Mouse (Mus musculus): ENCODE data around the gene Tmem52b. TPM values are rescaled to one million over a fixed set of nuclear protein-coding genes. Genes with fewer than 3 reads are reported as not detected.
A peak's percentile ranks its signal among the peaks of the same experiment; 100 is the strongest.

The Tmem52b gene
- total and polyA plus RNA-seq, 3 experiments = not detected

GRCm38 (mm10) chr6:129527416-129527815, 15.1 kb downstream of the Tmem52b start:
- DNase-seq = no peak
- H3K79me2 ChIP-seq (replicated peaks; ENCODE audit: control insufficient read depth, insufficient read depth, low read length) = no peaks in the 10 kb centered on the region
- intact Hi-C loops (cut with DNase I) = no loop called here
- no peak overlapping the region for H3K9ac ChIP-seq (ENCODE audit: low read depth, low read length)
- H3K4me1 ChIP-seq (ENCODE audit: control insufficient read depth, insufficient read depth, low read length) = peaks cover 2% of the 10 kb centered on the region
- no peaks in the 10 kb centered on the region for H3K36me3 ChIP-seq (ENCODE audit: control insufficient read depth, insufficient read depth, low read length)
- H3K27me3 ChIP-seq (ENCODE audit: control insufficient read depth, insufficient read depth, low read length) = no peaks in the 10 kb centered on the region
- no peak overlapping the region for H3K27ac ChIP-seq
- no peak for TF ChIP-seq CTCF (IDR thresholded peaks at IDR 0.05)
- no peak for TF ChIP-seq EP300 (IDR thresholded peaks at IDR 0.05; ENCODE audit: insufficient read depth, low read depth, low read length)
- no peak for TF ChIP-seq POLR2A (IDR thresholded peaks at IDR 0.05; ENCODE audit: insufficient read depth, low read depth, low read length)
- H3K4me3 ChIP-seq = no peak overlapping the region
- 30% methylated on average over 2 of the region's 2 CpGs for WGBS

GRCm38 (mm10) chr6:129529605-129530004, 17.2 kb downstream of the Tmem52b start:
- whole genome bisulfite sequencing = 83% methylated on average over 1 of the region's 1 CpGs
- Histone ChIP-seq H3K27me3 (ENCODE audit: control insufficient read depth, insufficient read depth, low read length) (no peaks in the 10 kb centered on the region), H3K79me2 (replicated peaks; ENCODE audit: control insufficient read depth, insufficient read depth, low read length) (no peaks in the 10 kb centered on the region; the same call in 1 of the 2 replicates), H3K36me3 (ENCODE audit: control insufficient read depth, insufficient read depth, low read length) (peaks cover 3% of the 10 kb centered on the region; the same call in 1 of the 2 replicates), H3K27ac (no peak overlapping the region), H3K4me1 (ENCODE audit: control insufficient read depth, insufficient read depth, low read length) (peaks cover 6% of the 10 kb centered on the region), H3K4me3 (no peak overlapping the region), H3K9ac (ENCODE audit: low read depth, low read length) (no peak overlapping the region)
- no peak for DNase-seq
- intact Hi-C loops (cut with DNase I) = loop anchor here (10.0 kb wide), 1 partner anchor 345 kb away; the partner anchor contains the start of gene Clec2d
- TF ChIP-seq EP300 (IDR thresholded peaks at IDR 0.05; ENCODE audit: insufficient read depth, low read depth, low read length) (no peak), CTCF (IDR thresholded peaks at IDR 0.05) (no peak), POLR2A (IDR thresholded peaks at IDR 0.05; ENCODE audit: insufficient read depth, low read depth, low read length) (no peak)

DNA sequence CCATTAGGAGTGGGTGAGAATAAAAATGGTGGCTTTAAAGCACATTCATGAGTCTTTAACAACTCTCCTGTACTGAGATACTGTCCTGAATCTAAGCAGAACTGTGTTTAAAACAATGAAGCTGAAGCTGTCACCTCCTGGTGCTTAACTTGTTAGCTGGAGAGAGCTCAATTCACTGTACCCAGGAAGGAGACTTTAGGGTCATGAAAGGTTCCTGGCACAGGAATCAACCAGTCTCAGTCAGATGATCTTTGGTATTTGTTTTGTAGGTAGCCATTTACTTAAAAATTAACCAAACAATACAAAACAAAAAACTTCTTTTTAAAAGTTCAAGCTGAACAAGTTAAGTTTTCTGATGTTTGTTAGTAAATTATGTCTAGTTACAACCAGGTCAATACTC, 17.9 kb downstream of the Tmem52b start:
- H3K36me3 ChIP-seq (ENCODE audit: control insufficient read depth, insufficient read depth, low read length) = peaks cover 9% of the 10 kb centered on the region
- peaks cover 9% of the 10 kb centered on the region for H3K4me1 ChIP-seq (ENCODE audit: control insufficient read depth, insufficient read depth, low read length)
- TF ChIP-seq CTCF (IDR thresholded peaks at IDR 0.05) (no peak), EP300 (IDR thresholded peaks at IDR 0.05; ENCODE audit: insufficient read depth, low read depth, low read length) (no peak), POLR2A (IDR thresholded peaks at IDR 0.05; ENCODE audit: insufficient read depth, low read depth, low read length) (no peak)
- peaks cover 2% of the 10 kb centered on the region; the same call in 1 of the 2 replicates for H3K79me2 ChIP-seq (replicated peaks; ENCODE audit: control insufficient read depth, insufficient read depth, low read length)
- H3K27ac ChIP-seq = no peak overlapping the region; the same call in 1 of the 2 replicates
- no peak overlapping the region for H3K4me3 ChIP-seq
- DNase-seq = no peak
- no peak overlapping the region for H3K9ac ChIP-seq (ENCODE audit: low read depth, low read length)
- no peaks in the 10 kb centered on the region for H3K27me3 ChIP-seq (ENCODE audit: control insufficient read depth, insufficient read depth, low read length)
- intact Hi-C loops (cut with DNase I) = loop anchor here (10.0 kb wide), 1 partner anchor 345 kb away; the partner anchor contains the start of gene Clec2d

- 12% methylated on average over 7 of the region's 7 CpGs for WGBS
- Histone ChIP-seq H3K27ac (peak overlapping the region; percentile 100), H3K27me3 (ENCODE audit: control insufficient read depth, insufficient read depth, low read length) (no peaks in the 10 kb centered on the region), H3K4me1 (ENCODE audit: control insufficient read depth, insufficient read depth, low read length) (peaks cover 14% of the 10 kb centered on the region), H3K79me2 (replicated peaks; ENCODE audit: control insufficient read depth, insufficient read depth, low read length) (peaks cover 2% of the 10 kb centered on the region; the same call in 1 of the 2 replicates), H3K4me3 (peak overlapping the region; percentile 84), H3K36me3 (ENCODE audit: control insufficient read depth, insufficient read depth, low read length) (peaks cover 20% of the 10 kb centered on the region), H3K9ac (ENCODE audit: low read depth, low read length) (peak overlapping the region; percentile 13)
- peak; percentile 80 to 84 for DNase-seq
- peak; percentile 46 for TF ChIP-seq CTCF (IDR thresholded peaks at IDR 0.05)
- TF ChIP-seq POLR2A (IDR thresholded peaks at IDR 0.05; ENCODE audit: insufficient read depth, low read depth, low read length) = no peak
- intact Hi-C loops (cut with DNase I) = loop anchor here (10.0 kb wide), 1 partner anchor 348 kb away; the partner anchor contains the start of gene Clec2d
Observed at GRCm38 (mm10) chr6:129532556-129532941, 20.2 kb downstream of the Tmem52b start.

- Histone ChIP-seq H3K4me3 (peak within 1 kb of the TSS; percentile 84), H3K27me3 (ENCODE audit: control insufficient read depth, insufficient read depth, low read length) (no peaks in the 10 kb centered on the region), H3K79me2 (replicated peaks; ENCODE audit: control insufficient read depth, insufficient read depth, low read length) (peaks cover 2% of the 10 kb centered on the region; the same call in 1 of the 2 replicates), H3K27ac (peak within 1 kb of the TSS; percentile 100), H3K36me3 (ENCODE audit: control insufficient read depth, insufficient read depth, low read length) (peaks cover 25% of the 10 kb centered on the region), H3K9ac (ENCODE audit: low read depth, low read length) (peak within 1 kb of the TSS; percentile 84), H3K4me1 (ENCODE audit: control insufficient read depth, insufficient read depth, low read length) (peaks cover 14% of the 10 kb centered on the region)
- peak; percentile 88 to 92 for DNase-seq
- intact Hi-C loops (cut with DNase I) = loop anchor here (10.0 kb wide), 1 partner anchor 348 kb away; the partner anchor contains the start of gene Clec2d
- under 1% methylated on average over 55 of the region's 55 CpGs for WGBS
- peak; percentile 77 for TF ChIP-seq POLR2A (IDR thresholded peaks at IDR 0.05; ENCODE audit: insufficient read depth, low read depth, low read length)
- peak; percentile 69; the same call in 1 of the 2 replicates for TF ChIP-seq EP300 (IDR thresholded peaks at IDR 0.05; ENCODE audit: insufficient read depth, low read depth, low read length)
- TF ChIP-seq CTCF (IDR thresholded peaks at IDR 0.05) = no peak
Observed at GRCm38 (mm10) chr6:129532942-129533860, 20.8 kb downstream of the Tmem52b start, which contains the start of gene Gabarapl1. TSS of gene Gabarapl1 (plus strand) at chr6:129533160.
